Mouse (Mus musculus): ENCODE results near the gene Eci2.
"Not testable (repeated sequence)": the region's sequence is repeated elsewhere in the genome, so short reads cannot be mapped to it uniquely, and the experiment has no call there.

Eci2 gene

DNA sequence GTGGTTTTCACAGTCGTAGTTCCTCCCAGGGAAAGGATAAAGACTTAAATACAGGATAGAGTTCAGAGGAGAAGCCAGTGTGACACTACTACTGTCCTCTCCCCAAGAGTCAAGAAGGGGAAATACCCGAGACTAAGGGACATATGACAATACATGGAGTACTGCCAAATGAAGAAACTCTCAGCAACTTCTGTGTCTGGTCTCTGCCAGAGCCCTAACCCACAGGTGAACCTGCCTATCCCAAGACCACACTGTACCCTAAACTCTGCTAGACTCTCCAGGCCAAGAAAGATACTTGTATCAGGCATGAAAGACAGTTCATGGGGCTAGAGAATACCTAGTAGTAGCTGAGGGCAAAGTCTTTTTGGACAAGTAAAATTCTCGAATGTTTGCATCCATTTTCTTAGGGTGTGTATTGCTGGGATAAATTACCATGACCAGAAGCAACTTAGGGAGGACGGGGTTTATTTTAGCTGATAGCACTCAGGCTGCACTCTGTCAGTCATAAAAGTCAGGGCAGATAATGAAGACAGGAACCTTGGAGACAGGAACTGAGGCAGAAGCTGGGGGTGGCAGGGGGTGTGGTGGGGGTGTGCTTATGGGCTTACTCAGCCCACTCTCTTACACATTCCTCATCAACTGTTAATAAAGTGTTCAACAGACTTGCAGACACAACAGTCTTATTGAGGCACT lies 35.2 kb downstream of the Eci2 start:
- no peak for DNase-seq (ENCODE audit: low spot score in 2 of 2)

DNA sequence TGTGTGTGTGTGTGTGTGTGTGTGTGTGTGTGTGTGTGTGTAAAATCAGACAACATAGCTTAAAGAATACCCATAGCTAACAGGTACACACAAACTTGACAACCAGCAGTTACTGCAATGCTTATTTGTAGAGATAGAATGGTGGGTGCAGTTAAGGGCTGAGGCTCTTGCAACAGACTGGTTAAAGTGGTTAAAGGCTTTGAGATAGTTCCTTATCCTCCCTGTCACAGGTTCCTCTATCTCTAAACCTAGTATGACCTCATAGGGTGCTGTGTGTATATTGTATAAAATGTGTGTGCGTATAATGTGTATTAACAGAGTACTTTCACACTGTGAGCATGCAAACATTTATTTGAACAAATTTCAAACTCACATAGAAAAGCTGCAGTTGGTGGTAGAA lies 43.4 kb downstream of the Eci2 start:
- DNase-seq (ENCODE audit: low spot score in 2 of 2), result not testable (repeated sequence)

DNA sequence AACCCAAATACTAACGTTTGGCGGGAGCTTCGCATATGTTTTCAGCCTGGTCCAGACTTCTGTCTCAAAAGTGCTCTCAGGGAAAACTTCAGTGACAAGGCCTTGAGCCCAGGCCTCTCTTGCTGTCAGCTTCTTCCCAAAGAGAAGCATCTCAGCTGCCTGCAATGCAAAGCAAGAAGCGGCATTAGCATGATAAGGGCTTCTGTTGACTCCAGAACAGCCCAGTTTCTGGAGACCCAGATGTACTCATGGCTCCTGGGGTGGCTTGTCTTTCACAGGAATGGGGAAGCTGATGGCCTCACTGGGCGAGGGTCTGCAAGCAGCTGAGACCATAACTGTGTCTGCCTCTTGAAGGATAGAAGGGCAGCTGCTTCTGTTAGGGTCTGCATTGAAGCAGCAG lies 48.3 kb downstream of the Eci2 start:
- not testable (repeated sequence) for DNase-seq (ENCODE audit: low spot score in 2 of 2)

DNA sequence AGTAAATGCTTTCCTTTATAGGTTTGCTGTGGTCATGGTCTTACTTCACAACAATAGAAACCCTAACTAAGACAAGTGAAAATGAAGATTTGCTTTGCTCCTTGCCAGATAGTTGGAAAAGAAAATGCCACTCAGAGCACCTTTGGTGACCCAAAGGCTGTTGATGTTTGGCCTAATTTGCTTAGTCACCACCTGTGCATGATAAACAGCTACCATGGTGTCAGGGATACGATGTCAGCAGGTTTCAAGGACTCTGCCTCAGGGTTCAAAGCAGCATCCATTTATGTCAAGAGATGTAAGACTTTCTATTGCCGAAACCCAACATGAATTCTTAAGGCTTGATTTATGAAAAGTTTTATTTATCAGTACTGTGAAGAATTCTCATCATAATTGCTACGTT lies 49.5 kb downstream of the Eci2 start:
- no peak for DNase-seq (ENCODE audit: low spot score in 2 of 2)

DNA sequence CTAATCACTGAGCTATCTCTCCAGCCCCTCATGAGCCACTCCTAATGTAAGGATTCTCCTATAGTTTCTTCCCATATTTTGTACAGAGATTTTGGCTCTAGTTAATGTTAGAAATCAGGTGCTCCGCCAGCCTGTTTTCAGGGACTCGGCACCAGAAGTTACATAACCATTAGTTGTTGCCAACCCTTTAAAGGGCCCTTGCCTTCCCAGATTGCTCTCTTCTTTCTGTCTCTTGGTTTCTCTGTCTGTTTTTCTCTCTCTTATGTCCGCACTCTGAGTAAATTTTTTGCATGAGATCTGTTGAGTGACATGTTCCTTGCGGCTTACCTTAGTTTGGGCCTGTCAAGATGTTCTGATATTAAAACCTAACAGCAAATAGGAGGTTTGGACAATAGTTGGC lies 50.8 kb downstream of the Eci2 start:
- DNase-seq (ENCODE audit: low spot score in 2 of 2), result no peak

DNA sequence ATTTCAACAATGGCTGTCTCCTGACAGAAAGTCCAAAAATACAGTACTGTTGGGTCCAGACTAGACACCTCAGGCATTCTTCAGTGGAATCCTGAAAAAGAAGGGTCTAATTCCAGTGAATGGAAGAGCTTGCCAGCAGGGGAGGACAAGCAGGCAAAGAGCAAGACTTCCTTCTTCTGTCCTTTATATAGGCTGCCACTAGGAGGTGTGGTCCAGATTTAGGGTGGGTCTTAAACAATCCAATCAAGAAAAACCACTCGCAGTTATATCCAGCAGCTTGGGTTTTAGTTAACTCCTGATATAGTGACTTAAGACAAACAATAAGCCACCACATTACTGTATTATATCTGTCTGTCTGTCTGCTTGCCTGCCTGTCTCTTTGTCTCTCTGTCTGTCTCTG lies 53.1 kb downstream of the Eci2 start:
- no peak for DNase-seq (ENCODE audit: low spot score in 2 of 2)

DNA sequence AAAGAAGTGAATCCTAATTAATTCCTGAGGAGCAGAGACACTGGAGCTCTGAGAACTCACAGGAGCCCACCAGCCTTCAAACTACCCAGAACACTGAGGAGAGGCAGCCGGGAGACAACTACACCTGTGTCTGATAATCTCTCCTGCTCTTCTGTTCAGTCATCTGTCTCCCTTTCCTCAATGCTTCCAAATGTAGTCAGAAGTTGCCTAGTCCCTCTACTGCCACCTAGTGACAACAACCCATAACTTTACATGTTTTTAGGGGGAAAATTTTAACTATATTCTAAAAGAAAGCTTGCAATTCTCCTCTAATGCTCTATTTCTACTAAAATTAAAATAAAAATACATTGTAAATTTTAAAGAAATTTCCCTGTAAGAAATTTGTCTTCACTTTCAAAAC lies 53.7 kb downstream of the Eci2 start:
- no peak for DNase-seq (ENCODE audit: low spot score in 2 of 2)

DNA sequence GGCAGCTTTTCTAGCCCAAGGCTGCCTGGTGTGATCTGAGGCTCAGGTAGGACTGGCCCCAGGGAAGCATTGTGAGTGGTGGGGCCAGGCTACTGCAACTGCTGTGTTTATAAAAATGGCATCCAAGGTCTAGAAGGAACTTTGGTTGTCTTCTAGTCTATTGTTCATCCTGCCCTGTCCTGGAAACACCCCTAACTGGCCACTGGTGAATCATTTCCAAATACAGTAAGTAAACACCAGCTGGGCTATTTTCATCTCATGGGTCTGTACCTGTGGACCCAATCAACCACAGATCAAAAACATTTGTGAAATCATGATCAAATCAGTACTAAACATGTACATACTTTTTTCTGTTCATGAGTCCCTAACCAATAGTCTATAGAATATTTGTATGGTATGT lies 54.4 kb downstream of the Eci2 start:
- not testable (repeated sequence) for DNase-seq (ENCODE audit: low spot score in 2 of 2)

DNA sequence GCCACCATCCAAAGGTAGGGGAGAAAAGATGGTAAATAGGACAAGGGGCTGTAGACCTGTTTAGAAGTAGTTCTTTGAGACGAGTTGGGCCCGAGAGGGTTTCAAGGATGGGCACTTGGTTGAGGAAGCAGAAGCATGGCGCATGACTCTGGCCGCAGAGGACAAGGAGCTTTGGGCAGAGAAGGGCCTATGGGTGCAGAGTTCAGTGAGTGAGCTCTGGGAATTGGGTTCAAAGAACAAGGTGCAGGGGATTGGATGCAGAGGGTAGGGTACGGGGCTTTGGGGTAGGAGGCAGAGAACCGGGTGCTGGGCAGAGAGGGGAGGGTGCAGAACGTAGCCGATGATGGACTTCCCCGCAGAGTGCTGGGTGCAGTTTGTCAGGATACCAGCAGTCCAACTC lies 61.2 kb downstream of the Eci2 start:
- not testable (repeated sequence) for DNase-seq (ENCODE audit: low spot score in 2 of 2)

DNA sequence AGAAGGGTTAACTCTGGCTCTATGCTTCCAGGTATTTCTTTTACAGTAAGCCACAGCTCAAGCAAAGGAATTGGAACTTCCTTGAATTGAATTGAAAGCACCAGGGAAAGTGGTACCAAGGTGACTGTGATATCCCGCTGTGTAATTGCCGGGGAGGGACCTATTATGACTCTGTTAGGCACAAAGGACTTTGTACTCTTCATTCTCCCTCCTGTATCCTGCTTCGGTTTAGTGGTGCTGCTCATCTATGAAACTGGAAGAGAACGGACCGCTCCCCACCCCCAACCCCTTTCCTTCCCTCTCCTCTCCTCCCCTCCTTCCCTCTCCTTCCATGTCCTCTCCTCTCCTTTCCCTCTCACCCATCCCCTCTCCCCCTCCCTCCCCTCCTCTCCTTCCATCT lies 62.0 kb downstream of the Eci2 start:
- DNase-seq (ENCODE audit: low spot score in 2 of 2), result no peak

DNA sequence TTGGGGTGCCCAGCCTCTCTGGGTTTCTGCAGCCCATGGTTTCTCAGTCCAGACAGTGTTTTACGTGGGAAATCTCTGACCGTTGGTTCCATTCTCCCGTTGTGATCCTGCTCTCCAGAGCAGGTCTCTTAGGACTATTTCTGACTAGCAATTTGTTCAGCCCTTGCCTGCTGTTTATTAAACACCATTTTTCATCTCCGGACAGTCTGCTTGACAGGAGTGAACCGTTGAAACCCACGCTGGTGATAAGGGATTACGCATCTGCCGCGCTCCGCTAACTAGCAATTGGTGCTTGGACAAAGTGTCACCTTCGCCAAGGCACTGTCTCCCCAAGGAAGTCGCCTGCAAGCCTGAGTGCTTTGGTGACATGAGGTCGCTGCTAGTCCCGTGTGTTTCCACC lies 62.5 kb downstream of the Eci2 start:
- no peak for DNase-seq (ENCODE audit: low spot score in 2 of 2)

DNA sequence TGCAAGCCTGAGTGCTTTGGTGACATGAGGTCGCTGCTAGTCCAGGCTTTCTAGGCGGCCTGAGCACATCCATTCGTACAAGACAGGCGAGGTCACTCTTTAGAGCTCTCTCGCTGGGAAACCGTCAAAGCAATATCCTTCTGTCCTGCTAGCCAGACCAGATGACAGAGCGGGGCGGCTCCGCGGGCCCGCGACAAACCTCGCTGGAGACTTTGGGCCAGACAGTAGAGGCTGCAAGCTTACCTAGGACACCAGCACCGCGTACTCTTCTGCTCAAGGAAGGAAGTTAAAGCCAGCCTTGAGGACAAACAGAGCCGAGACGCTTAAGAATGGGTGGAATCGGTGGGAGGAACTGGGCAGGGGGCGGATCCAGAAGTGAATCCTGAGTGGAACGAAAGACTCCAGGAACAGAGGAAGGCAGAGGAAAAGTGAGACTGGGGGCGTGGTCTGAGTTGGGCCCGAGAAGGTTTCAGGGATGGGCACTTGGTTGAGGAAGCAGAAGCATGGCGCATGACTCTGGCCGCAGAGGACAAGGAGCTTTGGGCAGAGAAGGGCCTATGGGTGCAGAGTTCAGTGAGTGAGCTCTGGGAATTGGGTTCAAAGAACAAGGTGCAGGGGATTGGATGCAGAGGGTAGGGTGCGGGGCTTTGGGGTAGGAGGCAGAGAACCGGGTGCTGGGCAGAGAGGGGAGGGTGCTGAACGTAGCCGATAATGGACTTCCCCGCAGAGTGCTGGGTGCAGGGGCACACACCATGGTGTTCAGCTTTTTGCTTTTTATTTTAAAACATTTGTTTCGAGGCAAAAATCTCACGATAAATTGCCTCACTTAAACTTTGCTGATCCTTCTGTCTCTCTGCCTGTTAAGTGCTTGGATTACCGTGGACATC lies 63.1 kb downstream of the Eci2 start, which contains the start of gene Eci3:
TSS of gene Eci3 (minus strand) at position 300 of the 887 bp plus-strand sequence.
- no peak for DNase-seq (ENCODE audit: low spot score in 2 of 2)

DNA sequence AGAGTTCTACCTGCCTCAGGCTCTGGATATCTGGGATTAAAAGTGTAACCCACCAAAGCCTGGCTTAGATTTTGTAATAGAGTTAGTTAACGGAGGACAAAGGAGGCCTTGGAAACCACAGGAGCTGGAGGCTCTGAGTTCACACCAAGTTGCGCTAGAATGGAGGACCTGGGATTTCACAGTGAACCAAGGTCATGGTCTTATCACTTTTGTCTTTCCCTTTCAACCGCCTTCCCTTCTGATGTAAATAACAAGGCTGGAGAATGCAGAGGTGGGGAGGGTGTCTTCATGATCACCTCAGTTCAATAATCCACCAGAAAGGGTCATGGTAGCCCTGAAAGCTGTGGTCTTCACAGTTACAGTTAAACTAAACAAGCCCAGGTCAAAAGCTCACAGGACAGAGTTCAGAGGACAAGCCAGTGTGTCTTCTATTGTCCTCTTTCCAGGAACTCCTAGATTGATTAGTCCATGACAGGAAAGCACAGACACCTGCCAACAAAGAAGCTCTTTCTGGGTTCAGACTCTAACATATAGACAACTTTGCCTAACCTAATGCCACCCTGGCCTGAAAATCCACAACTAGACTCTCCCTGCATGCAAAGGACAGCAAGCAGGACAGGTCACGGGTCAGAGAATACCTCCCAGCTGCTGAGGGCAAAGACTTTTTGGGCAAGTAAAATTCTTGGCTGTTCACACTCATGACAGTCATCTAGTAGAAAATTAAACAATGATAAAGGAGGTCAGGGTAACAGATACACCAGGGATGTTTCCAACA lies 65.7 kb downstream of the Eci2 start:
- DNase-seq (ENCODE audit: low spot score in 2 of 2), result no peak

DNA sequence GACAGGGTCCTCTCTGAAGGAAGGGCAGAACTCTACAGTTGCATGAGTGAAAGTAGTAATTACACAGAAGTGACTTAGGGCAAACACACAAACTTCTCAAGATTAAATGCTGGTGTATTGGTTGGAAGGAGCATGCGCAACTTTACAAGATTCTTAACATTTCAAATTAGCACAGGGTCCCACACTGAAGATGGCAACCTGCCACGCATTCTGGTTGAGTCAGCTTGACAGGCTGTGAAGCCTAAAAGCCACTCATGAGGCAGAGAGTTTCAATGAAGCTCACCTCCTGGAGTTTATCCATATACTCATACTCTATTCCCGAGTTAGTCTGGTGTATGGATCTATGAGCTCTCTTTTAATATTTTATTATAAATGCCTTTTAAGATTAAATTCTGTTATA lies 68.7 kb downstream of the Eci2 start:
- not testable (repeated sequence) for DNase-seq (ENCODE audit: low spot score in 2 of 2)

DNA sequence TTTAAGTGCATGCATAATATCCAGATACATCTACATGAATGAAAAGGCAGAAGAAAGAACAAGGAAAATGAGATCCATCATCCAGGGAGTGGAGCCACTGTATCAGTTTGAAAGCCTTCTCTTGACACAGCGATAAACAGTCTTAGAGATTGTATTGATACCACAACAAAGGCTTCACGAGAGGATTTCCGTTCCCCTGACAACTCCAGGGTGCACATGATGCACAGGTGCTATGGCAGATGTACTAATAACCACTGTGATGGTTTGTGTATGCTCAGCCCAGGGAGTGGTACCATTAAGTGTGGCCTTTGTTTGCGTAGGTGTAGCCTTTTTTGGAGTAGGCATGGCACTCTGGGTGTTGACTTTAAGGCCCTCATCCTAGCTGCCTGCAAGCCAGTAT lies 70.0 kb downstream of the Eci2 start:
- no peak for DNase-seq (ENCODE audit: low spot score in 2 of 2)

DNA sequence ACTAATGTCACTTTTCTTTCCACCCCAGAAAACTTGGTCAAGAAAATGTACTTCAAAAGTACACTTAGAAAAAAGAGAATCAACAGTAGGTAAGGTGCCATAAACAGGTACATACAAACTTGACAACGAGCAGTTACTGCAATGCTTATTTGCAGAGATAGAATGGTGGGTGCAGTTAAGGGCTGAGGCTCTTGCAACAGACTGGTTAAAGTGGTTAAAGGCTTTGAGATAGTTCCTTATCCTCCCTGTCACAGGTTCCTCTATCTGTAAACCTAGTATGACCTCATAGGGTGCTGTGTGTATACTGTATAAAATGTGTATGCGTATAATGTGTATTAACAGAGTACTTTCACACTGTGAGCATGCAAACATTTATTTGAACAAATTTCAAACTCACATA lies 75.5 kb downstream of the Eci2 start:
- DNase-seq (ENCODE audit: low spot score in 2 of 2), result not testable (repeated sequence)

DNA sequence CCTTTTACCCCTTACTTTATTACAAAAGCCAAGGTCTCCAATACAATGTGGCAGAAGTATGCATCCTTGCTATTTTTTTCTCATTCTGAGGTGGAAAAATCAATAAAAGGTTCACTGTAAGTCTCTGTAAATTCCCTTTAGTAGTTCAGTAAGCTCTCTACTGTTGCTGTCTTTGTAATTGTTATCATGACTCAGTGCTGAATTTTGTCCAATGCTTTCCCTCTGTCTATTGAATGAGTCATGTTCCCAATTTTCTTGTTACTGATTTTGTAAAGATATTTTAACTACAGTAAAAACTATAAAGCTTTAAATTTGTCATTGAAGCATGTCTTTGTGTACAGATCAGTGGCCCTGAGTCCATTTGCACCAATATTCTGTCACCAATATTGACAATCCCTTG lies 84.5 kb downstream of the Eci2 start:
- DNase-seq (ENCODE audit: low spot score in 2 of 2), result no peak

DNA sequence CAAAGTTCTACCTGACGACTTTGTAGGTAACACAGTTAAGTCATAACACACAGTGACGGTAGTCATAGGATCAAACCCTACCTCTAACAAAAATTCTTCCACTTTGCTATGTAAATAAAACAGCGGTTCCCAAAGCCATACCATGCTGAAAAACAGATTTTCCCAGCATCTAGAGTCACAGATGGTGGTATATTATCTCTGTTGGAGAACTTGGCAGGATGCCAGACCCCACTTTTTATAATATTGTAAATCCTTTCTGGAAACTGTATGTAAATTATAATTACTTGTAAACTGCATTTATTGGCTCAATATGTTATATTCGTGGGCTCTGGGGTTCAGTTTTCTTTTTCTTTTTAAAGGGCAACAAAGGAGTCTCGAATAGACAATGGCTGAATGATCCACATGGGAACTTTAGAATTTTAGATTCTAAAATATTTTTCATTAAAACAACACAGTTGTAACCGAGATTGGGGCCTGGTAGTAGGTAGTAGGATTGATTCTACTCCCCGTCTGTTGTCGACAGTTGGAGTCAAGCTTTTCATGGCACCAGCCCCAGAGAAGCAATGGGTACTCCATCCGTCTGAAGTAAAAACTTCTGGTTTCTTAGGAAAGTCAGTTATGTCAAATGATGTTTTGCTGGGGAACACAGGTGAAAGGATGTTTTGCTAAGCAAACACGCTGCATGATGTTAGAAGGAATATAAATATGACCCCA lies 91.8 kb downstream of the Eci2 start:
- no peak for DNase-seq (ENCODE audit: low spot score in 2 of 2)

All from frontal cortex, postnatal 25 days (tissue).